Mouse (Mus musculus) forebrain, embryonic 16.5 days (tissue): ENCODE measurements at regions not wholly inside any gene's neighbourhood (a gene's known extent, or its start where the extent isn't known, plus 50 kb on each side); places are given as distances from the start of the nearest gene placed in this dataset.
A peak's percentile ranks its signal among the peaks of the same experiment; 100 is the strongest.

Experiments used
- ATAC-seq: fragments of 200-750 bp; cut with Nextera tagmentation; 2 replicates; pipeline ENCODE4 v1.8.0; 2017; ENCODE audit warnings: mild to moderate bottlenecking, moderate library complexity
- H3K27ac ChIP-seq: fragments of 300-500 bp; sonication (generic); 2 replicates; pipeline ENCODE4 v1.5.1; 2014; ENCODE audit warnings: low read length, control low read depth
- H3K27me3 ChIP-seq: fragments of 300-500 bp; sonication (generic); replicated peaks from 2 replicates; pipeline ENCODE4 v1.6.1; 2014; ENCODE audit warnings: low read length; ENCODE audit not compliant: control insufficient read depth, insufficient read depth
- H3K36me3 ChIP-seq: fragments of 300-500 bp; sonication (generic); 2 replicates; pipeline ENCODE4 v1.6.1; 2014; ENCODE audit not compliant: control insufficient read depth, insufficient read depth
- H3K4me1 ChIP-seq: fragments of 300-500 bp; sonication (generic); replicated peaks from 2 replicates; pipeline ENCODE4 v1.6.1; 2014; ENCODE audit warnings: low read length; ENCODE audit not compliant: control insufficient read depth, insufficient read depth
- H3K4me2 ChIP-seq: fragments of 300-500 bp; sonication (generic); 2 replicates; pipeline ENCODE4 v1.6.1; 2014; ENCODE audit warnings: mild to moderate bottlenecking, low read length, control low read depth
- H3K4me3 ChIP-seq: fragments of 300-500 bp; sonication (generic); replicated peaks from 2 replicates; pipeline ENCODE4 v1.5.1; 2014; ENCODE audit warnings: mild to moderate bottlenecking, low read length, control low read depth
- H3K9ac ChIP-seq: fragments of 300-500 bp; sonication (generic); replicated peaks from 2 replicates; pipeline ENCODE4 v1.6.1; 2014; ENCODE audit warnings: low read depth, low read length, control low read depth
- H3K9me3 ChIP-seq: fragments of 300-500 bp; sonication (generic); 2 replicates; pipeline ENCODE4 v1.6.1; 2016; ENCODE audit warnings: low read length; ENCODE audit not compliant: control insufficient read depth
- WGBS: fragments of 180-500 bp; shearing (Covaris S2); extraction: QIAGEN DNeasy Blood & Tissue Kit; methylation state at CpG from one replicate; pipeline ENCODE4 v1.1.7; 2014; 5-methylcytosine and 5-hydroxymethylcytosine counted together

DNA sequence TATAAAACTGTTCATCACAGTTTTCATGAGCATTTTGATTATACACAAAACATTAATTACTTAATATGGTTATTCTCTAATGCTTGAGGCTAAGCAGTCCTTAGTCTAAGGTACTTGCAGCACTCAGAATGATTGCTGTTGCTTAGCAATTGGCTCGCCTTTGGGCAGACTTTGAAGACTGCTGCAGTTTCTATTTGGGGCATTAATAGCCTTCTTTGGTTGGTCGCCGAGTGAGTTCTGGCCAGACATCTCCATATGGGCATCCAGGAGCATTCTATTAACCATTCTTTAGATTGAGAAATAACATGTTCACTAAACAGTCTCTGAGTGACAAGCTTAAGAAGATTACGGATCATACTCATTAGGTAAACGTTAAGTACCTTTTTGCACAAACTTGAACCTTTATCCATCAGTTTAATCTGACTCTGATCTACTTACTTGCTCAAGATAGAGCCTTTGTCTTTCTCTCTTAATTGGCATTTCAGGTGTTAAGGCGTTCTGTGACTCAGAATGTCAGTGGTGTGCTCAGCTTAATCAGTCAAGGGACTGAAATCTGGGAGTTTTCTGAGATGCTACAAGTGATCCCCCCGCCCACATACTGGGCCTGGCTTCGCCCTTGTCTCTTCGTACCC is 273.8 kb upstream of the Elavl2 start:
- Histone ChIP-seq H3K9ac (no peak overlapping the region), H3K27ac (no peak overlapping the region), H3K4me3 (no peak overlapping the region), H3K9me3 (no peaks in the 10 kb centered on the region), H3K4me1 (0 out of 2 replicates have a peak, but pooled peaks cover 4% of the 10 kb centered on the region), H3K27me3 (no peaks in the 10 kb centered on the region), H3K36me3 (no peaks in the 10 kb centered on the region), H3K4me2 (no peak overlapping the region)
- 26% methylated on average over 9 of the region's 9 CpGs for WGBS
- ATAC-seq, result peak; percentile 45; the same call in 1 of the 2 replicates

DNA sequence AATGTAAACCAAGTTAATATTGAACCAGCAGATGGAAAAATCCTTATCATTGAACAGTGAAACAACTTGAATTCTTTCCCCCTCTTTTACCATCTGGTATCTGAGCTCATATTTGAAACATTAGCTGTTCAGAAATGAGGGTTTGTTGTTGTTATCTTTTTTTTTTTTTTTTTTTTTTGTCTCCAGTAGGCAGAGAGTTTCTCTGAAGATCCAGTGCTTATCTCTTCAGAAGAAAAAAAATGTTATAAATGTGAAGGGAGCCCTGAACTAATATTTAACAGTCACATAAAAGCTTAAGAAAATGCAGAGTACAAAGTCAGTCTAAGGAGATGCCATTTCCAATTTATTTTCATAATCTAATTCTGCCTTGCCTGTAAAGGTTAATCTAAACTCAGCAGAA is 272.7 kb upstream of the Elavl2 start:
- ATAC-seq, result no peak
- H3K9ac ChIP-seq, result no peak overlapping the region
- no peak overlapping the region for H3K4me2 ChIP-seq
- H3K4me3 ChIP-seq, result no peak overlapping the region
- H3K27me3 ChIP-seq, result no peaks in the 10 kb centered on the region
- H3K27ac ChIP-seq, result no peak overlapping the region
- no peaks in the 10 kb centered on the region for H3K36me3 ChIP-seq
- H3K4me1 ChIP-seq, result 0 out of 2 replicates have a peak, but pooled peaks cover 4% of the 10 kb centered on the region
- H3K9me3 ChIP-seq, result no peaks in the 10 kb centered on the region
